Mouse (Mus musculus) gastrocnemius, postnatal 4 days (tissue): ENCODE data around the gene Gm17428. TPM values are rescaled to one million over a fixed set of nuclear protein-coding genes. Genes with fewer than 3 reads are reported as not detected.
"Not testable (repeated sequence)": the region's sequence is repeated elsewhere in the genome, so short reads cannot be mapped to it uniquely, and the experiment has no call there.

Experiments
- DNase-seq, 2 experiments: peaks; one replicate each; pipeline ENCODE4 v3.0.0; 2021 to 2022; ENCODE audit warnings: low spot score in 2 of 2, mixed read lengths in 2 of 2
- long read RNA-seq, 2 experiments: library from polyadenylated mRNA; stranded (forward); transcript quantifications; one replicate each; pipeline ENCODE4 v2.0.0; 2021
- total RNA-seq, 2 experiments: library from RNA; stranded (reverse); gene quantifications; 2 replicates each; pipeline ENCODE4 v1.2.3; 2021

Gene Gm17428
- not detected for total RNA-seq
- long read RNA-seq, experiment 1, partial matches to known transcripts, result 0 of 3 reads
- long read RNA-seq, experiment 1, other reads (novel, unspliced or antisense), result 0 of 3 reads
- long read RNA-seq, experiment 2, result 0 reads

DNA sequence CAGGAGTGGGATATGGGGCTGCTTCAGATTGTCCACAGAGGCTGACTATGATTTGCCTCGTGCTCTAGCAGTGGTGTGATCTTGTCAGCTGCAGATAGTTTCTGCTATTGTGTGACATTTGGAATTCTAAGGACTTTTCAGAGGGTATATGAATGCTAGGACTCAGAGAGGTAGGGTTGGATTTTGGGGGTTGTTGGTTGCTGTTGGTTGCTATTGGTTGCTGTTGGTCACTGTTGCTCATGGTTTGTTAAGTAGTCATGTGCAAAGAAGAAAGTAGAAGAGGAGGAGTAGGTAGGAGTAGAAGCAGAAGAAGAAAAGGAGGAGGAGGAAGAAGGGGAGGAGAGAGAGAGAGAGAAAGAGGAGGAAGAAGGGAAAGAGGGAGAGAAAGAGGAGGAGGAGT is at the start of gene Gm17428:
Gene Gm17428, plus strand, starts transcription at position 301 of the 400 bp plus-strand sequence.
- no peak for DNase-seq

DNA sequence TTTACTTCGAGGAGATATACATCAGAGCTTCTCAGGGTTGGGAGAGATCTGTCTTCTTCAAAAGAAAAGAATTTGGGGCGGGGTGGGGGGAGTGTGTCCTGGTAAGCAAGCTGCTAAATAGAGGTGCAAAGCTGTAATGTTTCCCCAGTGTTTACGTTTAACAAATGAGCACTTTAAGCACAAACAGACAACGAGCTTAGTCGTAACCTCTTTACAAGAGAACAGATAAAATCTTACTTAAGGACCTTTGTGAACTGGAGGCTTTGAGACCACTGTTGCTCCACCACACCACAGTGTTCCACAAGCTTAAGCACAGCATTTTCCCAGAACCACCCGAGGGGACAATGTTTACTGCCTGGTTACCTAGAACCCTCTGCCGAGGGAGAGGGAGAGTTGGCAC is 49.4 kb upstream of the Gm17428 start:
- DNase-seq, result no peak

- DNase-seq, result no peak
These were observed 46.9 kb upstream of the Gm17428 start for GRCm38 (mm10) chr14:54929801-54930200.

DNA sequence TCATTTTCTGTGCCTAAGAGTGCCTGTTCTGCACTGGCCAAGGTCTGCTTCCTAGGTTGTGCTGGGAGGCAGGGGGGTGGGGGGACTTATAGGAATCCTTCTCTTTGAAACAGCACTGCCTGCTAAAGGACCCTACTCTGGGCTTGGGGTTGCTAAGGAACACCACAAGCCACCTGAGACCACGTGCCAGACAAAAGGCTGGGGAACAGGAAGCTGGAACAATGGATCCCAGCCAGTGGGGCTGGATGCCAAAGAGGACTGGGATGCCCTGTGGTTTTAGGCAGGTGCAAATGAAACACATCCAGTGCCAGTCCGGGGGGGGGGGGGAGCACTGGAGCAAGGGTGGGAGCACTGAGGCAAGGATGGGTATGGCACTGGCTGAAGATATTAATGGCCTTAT is 46.3 kb upstream of the Gm17428 start:
- DNase-seq, result no peak

DNA sequence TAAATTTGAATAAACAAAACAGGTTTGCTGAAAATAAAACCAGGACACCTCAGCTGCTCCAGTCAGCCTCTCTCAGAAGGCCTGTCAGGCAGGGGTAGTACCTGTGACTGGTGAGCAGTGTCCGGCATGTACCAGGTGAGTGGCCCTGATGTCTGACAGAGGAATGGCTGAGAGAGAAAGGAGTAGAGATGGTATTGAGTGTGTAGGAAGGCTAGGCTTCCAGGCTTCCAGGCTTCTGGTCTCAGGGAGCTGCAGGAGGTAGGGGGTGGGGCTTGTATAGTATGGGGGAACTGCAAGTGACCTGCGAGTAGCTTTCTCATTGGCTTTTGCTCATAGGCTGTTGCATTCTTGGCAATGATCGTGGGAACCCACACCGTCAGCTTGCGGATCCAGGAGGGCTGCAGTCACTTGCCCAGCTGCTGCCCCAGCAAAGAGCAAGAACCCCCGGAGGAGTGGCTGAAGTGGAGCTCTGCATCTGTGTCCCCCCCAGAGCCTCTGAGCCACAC is 44.0 kb upstream of the Gm17428 start, which contains the start of gene Il25:
Gene Il25, plus strand, starts transcription at position 51 of the 506 bp plus-strand sequence.
- no peak for DNase-seq

GRCm38 (mm10) chr14:54935904-54936830 is 40.6 kb upstream of the Gm17428 start, which contains the start of gene Cmtm5:
Gene Cmtm5 (plus strand): TSS chr14:54936261.
- peak in 1 of 2 experiments; percentile 32 for DNase-seq

GRCm38 (mm10) chr14:54936831-54937160 is 39.9 kb upstream of the Gm17428 start:
- DNase-seq, result no peak

DNA sequence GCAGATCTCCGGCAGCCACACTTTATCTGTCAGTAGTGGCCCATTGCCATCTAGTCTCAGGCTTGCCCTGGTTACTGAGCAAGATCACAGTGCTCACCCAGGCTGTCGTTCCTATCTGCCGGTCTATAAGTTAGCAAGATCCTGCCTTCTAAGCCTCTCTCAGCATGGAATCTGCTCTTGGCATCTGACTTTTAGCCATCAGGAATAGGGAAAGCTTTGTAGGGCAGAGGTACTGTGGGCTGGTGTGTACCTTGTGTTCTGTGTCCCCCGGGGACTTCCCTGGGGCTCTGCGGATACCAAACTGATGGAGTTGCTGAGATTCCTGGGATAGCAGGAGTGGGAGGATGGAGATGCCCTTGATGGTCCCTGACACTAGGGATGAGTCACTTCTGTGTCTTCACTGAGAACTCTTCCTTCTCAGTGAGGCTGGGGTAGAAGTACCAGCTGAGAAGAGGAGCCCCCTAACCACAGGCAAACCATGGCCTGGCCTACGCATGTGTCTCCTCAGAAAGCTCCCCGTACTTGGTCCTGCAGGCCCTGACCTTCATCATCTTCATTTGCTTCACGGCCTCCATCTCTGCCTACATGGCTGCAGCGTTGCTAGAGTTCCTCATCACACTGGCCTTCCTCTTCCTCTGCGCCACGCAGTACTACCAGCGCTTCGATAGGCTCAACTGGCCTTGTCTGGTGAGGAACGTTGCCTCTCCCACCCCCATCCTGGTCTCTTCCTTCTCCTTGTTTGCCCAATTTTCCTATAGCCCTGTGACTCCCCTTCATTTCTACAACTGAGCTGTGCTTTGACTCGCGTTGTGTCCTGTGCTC is 39.2 kb upstream of the Gm17428 start:
- DNase-seq, result no peak

GRCm38 (mm10) chr14:54938431-54939219 is 38.1 kb upstream of the Gm17428 start:
- DNase-seq, result no peak

DNA sequence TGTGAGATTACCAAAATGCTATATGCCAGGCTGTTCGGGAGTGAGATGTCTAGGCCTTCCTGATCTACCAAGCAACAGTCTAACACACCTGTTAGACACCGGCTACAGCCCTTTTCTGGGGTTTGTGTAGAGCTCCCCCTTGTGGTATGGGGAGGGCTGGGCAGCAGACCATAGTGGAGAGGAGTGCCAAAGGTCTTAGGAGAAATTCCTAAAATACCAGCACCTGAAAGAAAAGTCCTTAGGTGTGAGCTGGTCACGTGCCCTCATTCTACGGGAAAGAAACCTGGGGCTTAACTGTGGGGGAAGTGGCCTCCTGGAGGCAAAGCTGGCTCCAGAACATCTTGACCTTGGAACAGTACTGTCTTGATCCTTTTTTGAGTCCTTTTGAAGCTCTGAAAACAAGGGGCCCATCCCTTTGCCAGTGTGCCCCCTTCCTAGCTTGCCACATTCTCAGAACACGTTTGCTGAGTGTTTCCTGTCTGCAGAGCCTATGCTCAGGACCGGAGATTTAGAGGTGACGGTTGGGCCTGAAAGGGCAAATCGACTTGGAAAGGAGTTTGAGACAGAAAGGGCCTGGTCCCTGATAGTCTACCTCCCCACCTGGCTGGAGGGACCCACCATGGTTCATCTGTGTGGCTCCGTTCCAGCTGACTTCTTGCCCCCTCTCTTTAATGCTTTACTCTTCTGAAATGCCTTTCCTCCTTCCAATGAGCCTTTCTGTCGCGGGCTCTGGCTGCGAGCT is 37.1 kb upstream of the Gm17428 start:
- DNase-seq, result no peak

GRCm38 (mm10) chr14:54940176-54940530 is 36.6 kb upstream of the Gm17428 start:
- DNase-seq, result no peak

DNA sequence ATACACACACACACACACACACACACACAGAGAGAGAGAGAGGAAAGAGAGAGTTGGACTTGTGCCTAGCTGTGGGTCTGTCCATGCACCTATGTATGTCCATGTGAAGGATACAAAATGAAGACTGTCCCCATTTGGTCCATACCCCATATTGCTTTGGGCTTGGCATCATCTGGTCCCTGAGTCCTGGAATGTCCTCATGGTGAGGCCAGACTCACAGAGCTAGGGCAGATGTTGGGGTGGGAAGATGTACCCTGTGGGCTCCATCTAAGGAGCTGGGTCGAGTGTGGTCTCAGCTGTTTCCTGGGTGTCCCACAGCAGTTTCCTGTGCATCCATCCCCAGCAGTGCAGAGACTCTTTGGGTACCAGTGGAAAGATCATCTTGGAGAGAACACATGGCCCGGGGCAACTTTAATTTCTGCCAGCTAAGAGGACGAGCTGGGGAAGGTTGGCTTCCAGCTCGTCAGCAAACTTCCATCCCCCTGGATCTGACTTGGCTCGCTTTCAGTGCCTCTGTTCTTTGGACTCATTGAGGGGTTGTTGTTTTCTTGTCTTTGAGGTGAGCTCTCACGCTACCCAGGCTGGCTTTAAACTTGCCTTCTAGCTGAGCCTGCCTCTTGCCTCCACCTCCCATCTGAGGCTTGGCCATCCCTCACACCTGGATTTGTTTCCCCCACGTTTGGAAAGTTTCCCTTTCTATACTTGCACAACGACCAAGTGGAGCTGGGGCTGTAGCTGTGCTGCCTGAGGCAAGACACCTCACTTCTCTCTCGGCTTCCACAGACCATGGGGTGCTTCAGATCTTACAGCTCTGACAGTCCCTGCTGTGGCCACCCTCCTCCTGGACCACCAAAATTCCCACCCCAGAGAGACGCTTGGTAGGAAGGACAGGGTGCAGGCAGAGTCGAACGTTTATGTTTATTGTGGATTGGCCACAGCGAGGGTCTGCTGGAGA is 35.4 kb upstream of the Gm17428 start:
- no peak for DNase-seq

GRCm38 (mm10) chr14:54942479-54942878 is 34.3 kb upstream of the Gm17428 start:
- no peak for DNase-seq

DNA sequence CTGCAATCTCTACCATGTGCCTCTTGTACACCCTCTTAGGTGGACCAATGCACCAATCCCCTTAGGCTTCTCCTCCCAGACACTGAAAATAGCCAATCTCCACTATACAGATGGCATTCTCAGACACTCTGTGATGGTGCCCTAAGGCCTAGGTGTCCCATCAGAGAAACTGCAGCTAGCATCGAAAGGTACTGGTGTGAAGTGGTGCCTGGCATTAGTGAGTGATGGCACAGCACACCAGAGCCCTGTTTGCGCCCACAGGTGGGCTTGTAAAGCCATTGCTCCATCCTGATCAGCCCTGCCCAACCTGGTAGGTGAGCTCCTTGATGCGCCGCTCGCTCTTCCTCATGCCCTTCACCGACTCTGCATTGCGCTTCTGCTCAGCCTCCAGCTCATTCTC is 32.8 kb upstream of the Gm17428 start:
- DNase-seq, result no peak

GRCm38 (mm10) chr14:54944939-54945338 is 31.8 kb upstream of the Gm17428 start:
- DNase-seq, result no peak

DNA sequence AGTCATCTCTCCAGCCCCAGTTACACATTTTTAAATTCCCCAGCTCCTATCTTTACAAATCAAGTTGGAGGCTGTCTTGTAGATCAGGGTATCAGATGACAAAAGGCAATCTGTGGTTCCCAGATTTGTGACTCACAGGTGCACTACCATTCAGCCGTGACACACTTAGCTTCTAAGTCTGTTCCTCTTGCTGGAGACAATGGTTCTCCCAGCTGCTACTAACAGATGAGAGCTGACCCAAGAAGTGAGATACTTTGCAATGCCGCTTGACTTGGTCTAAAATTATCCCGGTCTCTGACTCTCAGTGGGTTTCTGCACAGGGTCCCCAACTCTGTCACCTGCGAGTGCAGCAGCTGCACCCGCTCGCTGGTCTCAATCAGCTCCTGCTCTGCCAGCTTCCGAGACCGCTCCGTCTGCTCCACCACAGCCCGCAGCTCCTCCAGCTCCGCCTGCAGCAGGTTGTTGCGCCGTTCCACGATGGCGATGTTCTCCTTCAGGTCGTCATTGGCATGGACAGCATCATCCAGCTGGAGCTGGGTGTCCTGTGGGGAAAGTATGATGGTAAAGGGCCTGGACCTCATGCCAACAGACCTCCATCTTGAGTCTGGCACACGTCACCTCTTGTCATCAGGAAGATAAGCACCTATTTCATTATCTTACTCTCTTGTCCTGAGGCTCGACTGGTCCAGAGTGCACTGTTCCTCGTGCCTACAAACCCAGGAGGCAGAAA is 30.6 kb upstream of the Gm17428 start:
- DNase-seq, result no peak

DNA sequence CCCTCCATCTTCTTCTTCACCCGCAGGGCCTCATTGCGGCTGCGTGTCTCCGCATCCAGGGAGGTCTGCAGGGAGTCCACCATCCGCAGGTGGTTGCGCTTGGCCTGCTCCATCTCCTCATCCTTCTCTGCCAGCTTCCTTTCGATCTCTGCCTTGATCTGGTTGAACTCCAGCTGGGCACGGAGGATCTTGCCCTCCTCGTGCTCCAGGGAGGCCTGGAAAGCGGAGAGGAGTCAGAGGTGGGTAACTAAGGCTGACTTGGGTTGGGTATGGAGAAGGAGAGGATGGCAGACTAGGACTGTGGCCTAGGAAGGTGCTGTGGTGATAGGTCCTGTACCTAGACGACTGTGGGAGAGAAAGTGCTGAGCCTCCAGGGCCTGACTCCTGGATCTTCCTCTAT is 29.7 kb upstream of the Gm17428 start:
- DNase-seq, result not testable (repeated sequence)

- no peak for DNase-seq
These were observed 28.0 kb upstream of the Gm17428 start for GRCm38 (mm10) chr14:54948781-54949180.
